Mouse (Mus musculus): ENCODE data around the gene Mtss1l. TPM values are rescaled to one million over a fixed set of nuclear protein-coding genes. Genes with fewer than 3 reads are reported as not detected.
"Not testable (repeated sequence)": the region's sequence is repeated elsewhere in the genome, so short reads cannot be mapped to it uniquely, and the experiment has no call there.

Gene Mtss1l
- polyA plus RNA-seq, 1 experiment from 2014 or later, result 3.7 TPM

DNA sequence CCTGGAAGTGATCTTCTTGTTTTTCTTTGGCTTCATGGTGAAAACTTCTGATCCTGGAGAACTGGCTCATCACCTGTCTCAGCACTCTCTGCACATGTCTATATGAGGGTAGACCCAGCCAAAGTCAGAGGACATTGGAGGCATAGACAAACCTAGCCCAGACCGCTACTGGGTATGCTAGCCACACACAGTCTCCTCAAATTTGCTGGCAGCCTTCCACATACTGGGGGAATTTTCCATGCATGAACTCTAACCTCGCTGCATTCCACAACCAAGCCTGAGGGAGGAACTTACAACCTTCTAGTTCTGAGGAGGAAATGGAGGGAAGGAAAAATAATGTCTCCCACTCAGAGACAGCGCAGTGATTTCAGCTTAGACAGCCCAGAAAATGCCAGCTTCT is 52.8 kb downstream of the Mtss1l start:
- Histone ChIP-seq H3K9ac (no peak overlapping the region), H3K9me3 (replicated peaks) (no peaks in the 10 kb centered on the region), H3K4me1 (no peaks in the 10 kb centered on the region), H3K4me2 (no peak overlapping the region), H3K4me3 (no peak overlapping the region), H3K27ac (no peak overlapping the region), H3K27me3 (replicated peaks) (no peaks in the 10 kb centered on the region; the same call in 1 of the 2 replicates), H3K36me3 (no peaks in the 10 kb centered on the region)
- ATAC-seq, result no peak
- 67% methylated on average over 3 of the region's 3 CpGs for WGBS (ENCODE audit: insufficient replicate concordance)

DNA sequence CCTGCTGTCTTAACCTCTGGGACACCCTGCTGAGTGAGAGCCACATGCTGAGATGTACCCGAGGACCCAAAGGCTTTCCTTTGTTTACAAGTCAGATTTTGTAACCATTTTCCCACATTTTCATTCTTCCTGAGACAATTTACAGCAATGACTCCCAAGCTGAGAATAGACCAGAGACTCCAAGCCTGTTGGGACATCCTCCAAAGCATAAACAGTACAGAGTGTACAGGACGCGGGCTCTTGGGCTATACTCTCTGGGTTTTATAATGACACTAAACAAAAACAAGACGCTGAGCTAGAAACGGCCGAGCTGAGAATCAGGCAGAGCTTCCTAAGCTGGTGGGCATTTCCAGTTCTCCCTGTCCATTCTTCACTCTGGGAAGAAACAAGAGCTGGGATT is 53.4 kb downstream of the Mtss1l start:
- H3K9ac ChIP-seq, result no peak overlapping the region
- no peaks in the 10 kb centered on the region for H3K9me3 ChIP-seq (replicated peaks)
- H3K27me3 ChIP-seq (replicated peaks), result no peaks in the 10 kb centered on the region; the same call in 1 of the 2 replicates
- H3K4me3 ChIP-seq, result no peak overlapping the region
- H3K36me3 ChIP-seq, result no peaks in the 10 kb centered on the region
- no peak overlapping the region for H3K27ac ChIP-seq
- WGBS (ENCODE audit: insufficient replicate concordance), result 75% methylated on average over 6 of the region's 6 CpGs
- no peaks in the 10 kb centered on the region for H3K4me1 ChIP-seq
- no peak for ATAC-seq
- no peak overlapping the region for H3K4me2 ChIP-seq

DNA sequence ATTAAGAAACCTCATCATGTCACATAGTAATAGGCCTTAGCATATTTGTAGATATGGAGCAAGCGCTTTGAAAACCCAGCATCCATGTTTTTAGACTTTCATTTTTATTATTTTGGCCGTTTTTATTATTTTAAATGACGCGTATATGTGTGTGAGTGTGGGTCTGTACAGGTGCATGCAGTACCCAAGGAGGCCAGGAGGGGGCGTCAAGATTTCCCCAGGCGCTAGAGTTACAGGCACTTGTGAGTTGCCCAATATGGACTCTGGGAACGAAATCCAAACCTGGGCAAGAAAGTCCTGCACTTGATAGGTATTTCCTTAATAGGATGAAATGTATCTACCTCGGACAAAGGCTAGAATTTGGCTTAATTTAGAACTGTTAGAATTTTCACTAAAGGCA is 54.0 kb downstream of the Mtss1l start:
- 65% methylated on average over 8 of the region's 8 CpGs for WGBS (ENCODE audit: insufficient replicate concordance)
- Histone ChIP-seq H3K27me3 (replicated peaks) (no peaks in the 10 kb centered on the region; the same call in 1 of the 2 replicates), H3K36me3 (no peaks in the 10 kb centered on the region), H3K4me3 (no peak overlapping the region), H3K9me3 (replicated peaks) (no peaks in the 10 kb centered on the region), H3K4me1 (no peaks in the 10 kb centered on the region), H3K9ac (no peak overlapping the region), H3K4me2 (no peak overlapping the region), H3K27ac (no peak overlapping the region)
- no peak for ATAC-seq

DNA sequence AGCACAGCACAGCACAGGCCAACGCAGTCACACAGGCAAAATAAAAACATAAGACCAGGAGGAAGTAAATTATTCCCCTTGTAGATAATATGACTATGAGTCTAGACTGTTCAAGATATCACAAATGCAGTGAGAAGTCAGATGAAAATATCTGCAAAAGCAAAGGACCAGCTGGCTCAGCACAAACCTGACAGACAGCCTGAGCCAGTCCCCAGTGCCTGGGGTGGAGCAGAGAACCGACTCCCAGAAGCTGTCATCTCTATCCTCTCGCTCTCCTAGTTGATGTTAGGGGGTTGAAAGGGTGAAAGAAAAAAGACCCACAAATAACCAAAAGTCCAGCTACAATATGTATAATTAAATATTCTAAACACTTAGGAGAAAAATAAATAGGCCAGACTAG is 54.4 kb downstream of the Mtss1l start:
- 72% methylated on average over 3 of the region's 3 CpGs for WGBS (ENCODE audit: insufficient replicate concordance)
- no peak for ATAC-seq
- Histone ChIP-seq H3K4me3 (no peak overlapping the region), H3K27ac (no peak overlapping the region), H3K27me3 (replicated peaks) (no peaks in the 10 kb centered on the region; the same call in 1 of the 2 replicates), H3K4me2 (no peak overlapping the region), H3K4me1 (no peaks in the 10 kb centered on the region), H3K36me3 (no peaks in the 10 kb centered on the region), H3K9me3 (replicated peaks) (no peaks in the 10 kb centered on the region), H3K9ac (no peak overlapping the region)

DNA sequence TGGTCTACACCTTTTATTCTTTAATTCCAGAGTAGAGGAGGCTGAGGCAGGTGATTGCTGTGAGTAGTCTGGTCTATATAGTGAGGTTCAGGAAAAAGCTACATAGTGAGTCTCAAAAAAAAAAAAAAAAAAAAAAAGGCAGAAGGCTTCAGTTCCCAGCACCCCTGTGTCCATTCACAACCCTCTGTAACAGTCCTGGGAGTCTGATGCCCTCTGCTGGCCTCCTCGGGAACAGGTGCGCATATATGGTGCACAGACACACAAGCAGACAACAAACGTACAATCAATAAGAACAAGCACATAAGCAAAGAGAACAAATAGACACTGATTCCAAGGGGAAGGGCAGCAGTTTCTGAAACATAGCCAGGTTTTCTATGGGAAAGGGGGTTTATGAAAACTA is 55.1 kb downstream of the Mtss1l start:
- no peaks in the 10 kb centered on the region for H3K36me3 ChIP-seq
- H3K9ac ChIP-seq, result no peak overlapping the region
- no peak for ATAC-seq

DNA sequence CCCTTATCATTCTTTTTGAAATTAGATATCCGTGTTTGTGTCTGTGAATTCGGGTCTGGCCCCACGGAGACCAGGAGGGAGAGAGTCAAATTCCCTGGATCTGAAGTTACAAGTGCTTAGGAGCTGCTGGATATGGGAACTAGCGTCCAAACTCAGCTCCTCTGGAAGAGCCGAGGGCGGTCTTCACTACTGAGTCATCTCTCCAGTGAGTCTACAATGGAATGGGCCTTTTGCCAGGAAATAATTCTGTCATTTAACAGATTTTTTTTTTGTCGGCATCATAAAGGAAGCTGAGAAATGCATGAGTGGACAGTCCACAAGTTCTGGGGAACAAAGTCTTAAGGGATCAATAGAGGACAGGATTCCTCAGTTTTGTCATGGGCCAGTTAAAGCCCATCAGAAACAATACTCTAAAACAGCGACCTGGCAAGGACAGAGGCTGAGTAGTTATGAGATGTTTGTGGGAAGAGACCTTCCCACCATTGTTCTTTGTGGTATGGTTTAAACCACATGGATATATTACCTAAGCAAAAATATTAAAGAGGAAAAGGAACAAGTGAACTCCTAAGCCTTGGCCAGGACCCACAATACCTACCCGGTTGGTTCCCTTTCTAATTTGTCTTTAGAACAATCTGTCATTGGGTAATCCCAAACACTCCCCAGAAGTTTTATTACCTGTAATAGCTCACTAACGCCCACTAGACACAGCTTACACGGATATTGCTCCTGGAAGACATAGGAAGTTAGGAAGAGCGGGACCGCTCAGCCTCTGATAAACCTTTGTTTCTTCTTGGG is 58.8 kb downstream of the Mtss1l start:
- no peaks in the 10 kb centered on the region for H3K36me3 ChIP-seq
- no peaks in the 10 kb centered on the region for H3K4me1 ChIP-seq
- no peak overlapping the region for H3K4me3 ChIP-seq
- no peak overlapping the region for H3K9ac ChIP-seq
- H3K9me3 ChIP-seq (replicated peaks), result no peaks in the 10 kb centered on the region
- H3K27ac ChIP-seq, result no peak overlapping the region
- no peaks in the 10 kb centered on the region for H3K27me3 ChIP-seq (replicated peaks)
- no peak for ATAC-seq
- H3K4me2 ChIP-seq, result no peak overlapping the region
- 64% methylated on average over 13 of the region's 13 CpGs for WGBS (ENCODE audit: insufficient replicate concordance)

More for the DNA sequence above, 55.1 kb downstream of the Mtss1l start:
- 88% methylated on average over 3 of the region's 3 CpGs for WGBS (ENCODE audit: insufficient replicate concordance)
- no peak overlapping the region for H3K27ac ChIP-seq
- no peaks in the 10 kb centered on the region for H3K4me1 ChIP-seq
- no peak overlapping the region for H3K4me3 ChIP-seq
- H3K9me3 ChIP-seq (replicated peaks), result no peaks in the 10 kb centered on the region
- H3K4me2 ChIP-seq, result no peak overlapping the region
- H3K27me3 ChIP-seq (replicated peaks), result no peaks in the 10 kb centered on the region; the same call in 1 of the 2 replicates

DNA sequence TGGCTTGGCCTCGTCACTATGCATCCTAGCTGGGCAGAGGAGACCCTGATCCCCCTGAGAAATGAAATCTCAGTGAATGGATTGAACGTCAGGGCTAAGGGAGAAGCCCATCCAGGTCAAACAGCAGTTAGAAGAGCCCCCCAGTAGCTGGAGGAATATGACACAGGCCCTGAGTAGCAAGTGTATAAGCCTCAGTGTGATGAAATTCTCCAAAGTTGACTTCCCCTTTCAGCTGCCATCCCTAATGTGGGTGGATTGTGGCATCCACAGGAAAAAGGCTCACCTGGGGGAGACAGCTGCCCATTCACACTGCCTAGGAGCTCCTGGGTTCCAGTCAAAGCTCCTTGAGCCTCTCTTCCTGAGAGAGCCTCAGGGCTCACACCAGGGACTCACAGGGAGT is 64.1 kb downstream of the Mtss1l start:
- Histone ChIP-seq H3K27me3 (replicated peaks) (peaks cover 16% of the 10 kb centered on the region), H3K4me1 (no peaks in the 10 kb centered on the region), H3K36me3 (no peaks in the 10 kb centered on the region), H3K9ac (no peak overlapping the region), H3K27ac (no peak overlapping the region), H3K4me3 (no peak overlapping the region), H3K9me3 (replicated peaks) (no peaks in the 10 kb centered on the region), H3K4me2 (no peak overlapping the region)
- 48% methylated on average over 2 of the region's 2 CpGs for WGBS (ENCODE audit: insufficient replicate concordance)
- no peak for ATAC-seq

DNA sequence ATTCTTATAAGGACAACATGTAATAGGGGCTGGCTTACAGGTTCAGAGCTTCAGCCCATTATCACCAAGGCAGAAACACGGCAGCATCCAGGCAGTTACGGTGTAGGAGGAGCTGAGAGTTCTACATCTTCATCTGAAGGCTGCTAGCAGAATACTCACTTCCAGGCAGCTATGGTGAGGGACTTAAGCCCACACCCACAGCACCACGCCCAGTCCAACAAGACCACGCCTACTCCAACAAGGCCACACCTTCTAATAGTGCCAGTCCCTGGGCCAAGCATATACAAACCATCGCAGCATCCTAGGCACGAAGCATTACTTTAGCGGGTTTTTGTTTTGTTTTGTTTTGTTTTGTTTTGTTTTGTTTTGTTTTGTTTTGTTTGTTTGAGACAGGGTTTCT is 65.2 kb downstream of the Mtss1l start:
- not testable (repeated sequence) for H3K27ac ChIP-seq; H3K4me1 ChIP-seq; H3K9me3 ChIP-seq (replicated peaks); H3K9ac ChIP-seq; H3K4me3 ChIP-seq; H3K36me3 ChIP-seq; H3K4me2 ChIP-seq
- 53% methylated on average over 7 of the region's 7 CpGs for WGBS (ENCODE audit: insufficient replicate concordance)
- H3K27me3 ChIP-seq (replicated peaks), result peaks cover 21% of the 10 kb centered on the region
- ATAC-seq, result peak; percentile 66

DNA sequence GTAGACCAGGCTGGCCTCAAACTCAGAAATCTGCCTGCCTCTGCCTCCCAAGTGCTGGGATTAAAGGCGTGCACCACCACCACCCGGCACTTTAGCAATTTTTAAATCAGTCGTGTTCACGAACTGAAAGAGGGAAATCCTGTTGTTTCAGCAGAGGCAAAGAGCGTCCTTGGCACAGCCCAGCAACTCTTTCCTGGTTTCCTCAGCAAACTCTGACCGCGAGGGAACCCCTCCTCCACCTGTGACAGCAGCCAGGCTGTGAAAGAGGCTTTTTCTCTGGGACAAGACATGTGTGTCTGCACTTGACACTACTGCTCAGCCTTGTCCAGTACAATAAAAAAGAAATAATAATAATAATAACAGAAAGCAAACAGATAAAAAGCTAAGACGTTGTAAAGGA is 65.7 kb downstream of the Mtss1l start:
- no peak for ATAC-seq
- Histone ChIP-seq H3K9me3 (replicated peaks) (no peaks in the 10 kb centered on the region), H3K27ac (no peak overlapping the region), H3K4me2 (no peak overlapping the region), H3K4me3 (no peak overlapping the region), H3K9ac (no peak overlapping the region), H3K36me3 (no peaks in the 10 kb centered on the region), H3K4me1 (no peaks in the 10 kb centered on the region), H3K27me3 (replicated peaks) (peaks cover 21% of the 10 kb centered on the region)
- 67% methylated on average over 8 of the region's 8 CpGs for WGBS (ENCODE audit: insufficient replicate concordance)

DNA sequence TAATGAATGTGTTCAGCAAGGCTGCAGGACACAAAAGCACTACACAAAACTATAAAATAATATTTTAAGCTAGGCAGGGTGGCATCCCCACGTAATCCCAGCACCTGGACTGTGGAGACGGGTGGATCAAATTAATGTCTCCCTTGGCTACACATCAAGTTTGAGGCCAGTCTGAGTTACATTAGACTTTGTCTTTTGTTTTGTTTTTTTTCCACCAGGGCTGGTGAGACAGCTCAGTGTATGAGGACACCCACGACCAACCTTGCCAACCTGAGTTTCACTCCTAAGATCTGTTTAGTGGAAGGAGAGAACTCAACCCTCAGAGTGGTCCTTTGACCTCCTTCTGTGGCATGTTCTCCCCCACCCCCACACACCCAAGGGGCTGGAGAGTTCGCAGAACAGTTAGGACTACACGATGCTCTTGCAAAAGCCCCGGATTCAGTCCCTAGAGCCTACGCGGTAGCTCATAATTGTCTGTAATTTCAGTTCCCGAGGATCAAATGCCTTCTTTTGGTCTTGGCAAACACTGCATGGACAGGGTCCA is 66.2 kb downstream of the Mtss1l start:
- WGBS (ENCODE audit: insufficient replicate concordance), result 75% methylated on average over 9 of the region's 9 CpGs
- no peak overlapping the region for H3K9ac ChIP-seq
- ATAC-seq, result no peak
- H3K4me2 ChIP-seq, result no peak overlapping the region
- no peak overlapping the region for H3K4me3 ChIP-seq
- H3K27me3 ChIP-seq (replicated peaks), result peaks cover 21% of the 10 kb centered on the region
- H3K27ac ChIP-seq, result no peak overlapping the region
- H3K36me3 ChIP-seq, result no peaks in the 10 kb centered on the region
- H3K9me3 ChIP-seq (replicated peaks), result no peaks in the 10 kb centered on the region
- no peaks in the 10 kb centered on the region for H3K4me1 ChIP-seq

DNA sequence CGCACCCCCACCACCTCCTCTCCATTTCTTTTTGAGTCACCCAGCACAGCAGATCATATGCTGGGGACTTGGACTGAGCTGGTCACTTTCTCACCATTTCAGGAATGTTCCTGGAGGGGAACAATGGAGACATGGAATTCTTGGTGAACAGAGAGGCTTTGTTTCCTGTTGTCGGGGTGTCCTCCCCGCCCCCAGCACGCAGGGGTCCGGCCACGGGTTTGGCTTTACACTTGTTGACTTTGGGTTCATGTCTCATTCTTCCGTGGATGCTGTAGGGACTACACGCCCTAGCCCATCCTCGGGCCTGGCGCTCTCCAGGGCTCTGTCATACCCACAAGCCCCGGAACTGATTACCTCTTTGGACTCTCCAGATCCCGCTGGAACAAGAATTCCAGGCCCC is 67.7 kb downstream of the Mtss1l start:
- H3K27me3 ChIP-seq (replicated peaks), result peaks cover 30% of the 10 kb centered on the region
- H3K4me1 ChIP-seq, result no peaks in the 10 kb centered on the region
- H3K9me3 ChIP-seq (replicated peaks), result no peaks in the 10 kb centered on the region
- H3K9ac ChIP-seq, result no peak overlapping the region
- ATAC-seq, result no peak
- no peak overlapping the region for H3K4me3 ChIP-seq
- no peak overlapping the region for H3K27ac ChIP-seq
- no peak overlapping the region for H3K4me2 ChIP-seq
- H3K36me3 ChIP-seq, result no peaks in the 10 kb centered on the region
- 48% methylated on average over 12 of the region's 12 CpGs for WGBS (ENCODE audit: insufficient replicate concordance)

DNA sequence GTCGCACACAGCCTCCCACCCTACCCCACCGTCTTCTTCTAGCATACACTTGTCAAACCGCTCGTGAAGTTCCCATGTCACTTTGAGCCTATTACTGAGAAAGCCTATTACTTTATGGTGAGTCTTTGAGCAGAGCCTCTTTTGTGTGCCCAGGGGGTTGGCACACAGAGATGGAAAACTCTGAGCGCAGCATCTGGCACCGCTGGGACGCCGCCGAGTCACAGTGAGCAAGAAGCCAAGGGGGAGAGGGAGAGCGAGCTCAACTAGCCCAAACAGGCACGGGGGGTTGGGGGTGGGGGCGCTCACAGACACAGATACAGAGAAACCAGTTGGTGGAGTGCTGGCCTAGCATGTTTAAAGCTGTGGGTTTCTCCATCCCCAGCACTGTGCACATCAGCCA is 68.3 kb downstream of the Mtss1l start:
- Histone ChIP-seq H3K27me3 (replicated peaks) (peaks cover 34% of the 10 kb centered on the region), H3K27ac (no peak overlapping the region), H3K9me3 (replicated peaks) (no peaks in the 10 kb centered on the region), H3K4me2 (no peak overlapping the region), H3K4me1 (no peaks in the 10 kb centered on the region), H3K36me3 (no peaks in the 10 kb centered on the region), H3K9ac (no peak overlapping the region), H3K4me3 (no peak overlapping the region)
- 48% methylated on average over 12 of the region's 12 CpGs for WGBS (ENCODE audit: insufficient replicate concordance)
- no peak for ATAC-seq

All from liver, embryonic 12.5 days (tissue).